Mouse (Mus musculus): ENCODE results near the gene Nbr1.
A peak's percentile ranks its signal among the peaks of the same experiment; 100 is the strongest.
"Not testable (repeated sequence)": the region's sequence is repeated elsewhere in the genome, so short reads cannot be mapped to it uniquely, and the experiment has no call there.

The Nbr1 gene

GRCm38 (mm10) chr11:101626995-101627856 is 75.3 kb downstream of the Nbr1 start, which contains the start of gene Rdm1:
Gene Rdm1, plus strand, starts transcription at chr11:101627195.
- DNase-seq: peak; percentile 65 to 78

GRCm38 (mm10) chr11:101627857-101628559 is 76.1 kb downstream of the Nbr1 start:
- peak; percentile 68 to 78 for DNase-seq

- not testable (repeated sequence) for DNase-seq
Observed at GRCm38 (mm10) chr11:101628733-101629417, 76.9 kb downstream of the Nbr1 start.

All from thymus, adult 18-20 months (tissue).